Mouse (Mus musculus) spleen, adult 12 weeks (tissue): Measurements from ENCODE around the gene Gnb2.

ENCODE experiments used
- DNase-seq: peaks from one replicate; pipeline ENCODE4 v3.0.0; 2022; ENCODE audit warnings: low spot score

Gene Gnb2

DNA sequence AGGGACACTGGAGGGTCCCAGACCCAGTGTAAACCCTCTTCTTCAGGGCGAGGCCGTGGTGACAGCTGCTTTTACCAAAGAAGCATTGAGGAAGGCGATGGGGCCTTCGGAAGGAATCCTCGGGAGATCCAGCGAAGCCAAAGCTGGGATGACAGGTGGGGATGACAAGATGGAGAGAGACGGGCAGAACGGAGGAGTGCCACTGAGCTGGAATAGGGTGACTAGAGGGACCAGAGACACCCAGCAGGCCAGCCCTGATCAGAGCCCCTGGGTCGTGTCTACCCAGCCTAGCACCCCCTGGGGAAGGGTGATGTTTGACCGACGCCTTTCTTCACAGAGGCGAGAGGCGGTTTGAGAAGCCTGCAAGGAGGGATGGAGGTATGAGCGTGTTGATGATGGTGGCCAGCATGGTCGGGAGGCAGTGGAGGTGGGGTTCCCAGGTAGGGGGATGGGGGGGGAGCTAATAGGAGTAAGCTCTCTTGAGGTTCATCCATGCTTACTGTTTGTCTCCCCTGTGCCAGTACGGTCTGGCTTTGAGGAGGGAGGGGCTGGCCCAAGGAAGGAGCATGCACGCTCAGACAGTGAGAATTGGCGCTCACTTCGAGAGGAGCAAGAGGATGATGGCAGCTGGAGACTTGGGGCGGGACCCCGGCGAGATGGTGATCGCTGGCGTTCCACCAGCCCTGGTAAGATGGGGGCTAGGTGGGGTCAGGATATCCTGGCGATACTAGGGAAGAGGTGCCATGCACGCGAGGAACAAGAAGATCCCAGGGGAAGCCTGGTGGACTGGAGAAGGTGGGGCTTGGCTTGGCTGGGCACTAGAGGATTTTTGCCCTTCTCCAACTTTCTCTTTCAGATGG, 13.4 kb downstream of the Gnb2 start:
- DNase-seq, result no peak

GRCm38 (mm10) chr5:137518436-137518835, 14.9 kb downstream of the Gnb2 start, which contains the start of gene Gigyf1:
Gigyf1 (plus strand) TSS chr5:137518548.
- DNase-seq, result no peak

DNA sequence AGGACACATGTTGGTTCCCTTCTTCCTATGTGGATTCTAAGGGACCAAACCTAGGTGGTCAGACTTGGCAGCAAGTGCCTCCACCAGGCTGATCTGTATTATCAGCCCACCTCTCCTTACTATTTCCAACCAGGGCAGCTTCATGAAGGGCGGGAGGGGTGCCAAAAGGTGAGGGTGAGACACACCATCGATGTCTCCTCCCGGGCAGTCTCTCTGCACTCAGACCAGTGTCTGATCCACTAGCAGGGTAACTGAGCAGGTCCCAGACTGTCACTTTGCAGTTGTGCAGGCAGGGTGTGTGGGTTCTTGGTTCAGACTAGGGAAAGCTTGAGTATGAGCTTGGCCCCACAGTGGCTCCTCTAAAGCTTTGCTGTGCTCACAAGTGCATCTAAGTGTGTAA, 18.5 kb downstream of the Gnb2 start:
- DNase-seq, result no peak

- no peak for DNase-seq
These were observed 19.2 kb downstream of the Gnb2 start for GRCm38 (mm10) chr5:137513951-137514721.

DNA sequence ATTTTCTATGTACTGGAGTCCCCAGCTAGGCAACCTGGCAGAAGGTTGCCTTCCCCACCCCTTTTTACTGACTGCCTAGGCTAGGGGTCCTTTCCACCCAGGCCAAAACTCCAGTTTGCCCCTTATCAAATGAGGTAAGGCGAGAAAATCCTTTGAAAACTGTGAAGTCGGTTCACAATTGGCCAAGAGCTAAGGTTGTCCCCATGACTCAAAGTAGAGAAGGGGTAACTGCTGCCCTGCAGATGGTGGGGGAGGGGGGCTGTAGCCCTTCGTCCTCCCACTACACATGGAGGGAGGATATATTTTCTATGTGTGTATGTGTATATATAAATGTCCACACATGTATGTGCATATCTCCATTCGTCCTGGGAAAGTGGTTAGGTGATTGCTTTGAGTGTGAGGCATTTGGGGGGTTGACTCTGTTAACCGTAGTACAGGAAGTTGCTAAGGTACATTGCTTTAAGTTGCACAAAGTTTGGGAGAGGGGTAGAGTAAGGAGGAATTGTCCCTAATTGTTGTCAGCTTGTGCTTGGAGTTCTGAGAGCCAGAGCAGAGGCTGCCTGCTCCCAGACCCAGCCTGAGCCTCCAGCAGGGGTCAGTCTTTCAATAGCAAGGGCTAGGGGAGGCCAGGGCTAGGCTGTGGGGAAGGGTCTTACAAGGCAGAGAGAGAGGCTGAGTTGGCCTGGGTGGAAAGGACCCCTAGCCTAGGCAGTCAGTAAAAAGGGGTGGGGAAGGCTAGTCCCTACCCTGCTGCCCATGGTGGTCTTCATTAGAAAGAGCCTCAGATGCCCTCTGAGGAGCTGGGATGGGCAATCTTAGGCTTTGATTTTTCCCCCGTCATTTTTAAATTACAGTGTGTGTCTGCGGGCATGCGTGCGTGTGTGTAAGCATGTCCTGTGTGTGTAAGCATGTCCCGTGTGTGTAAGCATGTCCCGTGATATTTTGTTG, 20.2 kb downstream of the Gnb2 start:
- no peak for DNase-seq

DNA sequence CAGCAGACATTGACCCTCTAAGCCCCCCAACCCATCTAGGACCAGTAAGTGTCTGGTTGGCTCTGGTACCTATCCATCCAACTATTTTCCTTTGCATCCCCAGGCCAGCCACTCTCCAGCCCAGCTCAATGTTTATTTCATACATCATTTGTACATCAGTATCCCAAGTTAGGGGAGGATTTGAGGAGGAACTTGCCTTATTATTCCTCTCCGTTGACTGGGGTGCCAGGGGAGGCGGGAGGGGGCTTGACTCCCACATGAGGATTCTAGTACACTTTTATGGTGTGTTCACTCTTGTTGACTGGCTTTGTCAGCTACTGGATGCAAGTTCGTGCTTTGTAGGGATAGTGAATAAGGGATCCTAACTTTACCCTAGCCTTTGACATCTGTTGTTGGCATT, 21.6 kb downstream of the Gnb2 start:
- no peak for DNase-seq

DNA sequence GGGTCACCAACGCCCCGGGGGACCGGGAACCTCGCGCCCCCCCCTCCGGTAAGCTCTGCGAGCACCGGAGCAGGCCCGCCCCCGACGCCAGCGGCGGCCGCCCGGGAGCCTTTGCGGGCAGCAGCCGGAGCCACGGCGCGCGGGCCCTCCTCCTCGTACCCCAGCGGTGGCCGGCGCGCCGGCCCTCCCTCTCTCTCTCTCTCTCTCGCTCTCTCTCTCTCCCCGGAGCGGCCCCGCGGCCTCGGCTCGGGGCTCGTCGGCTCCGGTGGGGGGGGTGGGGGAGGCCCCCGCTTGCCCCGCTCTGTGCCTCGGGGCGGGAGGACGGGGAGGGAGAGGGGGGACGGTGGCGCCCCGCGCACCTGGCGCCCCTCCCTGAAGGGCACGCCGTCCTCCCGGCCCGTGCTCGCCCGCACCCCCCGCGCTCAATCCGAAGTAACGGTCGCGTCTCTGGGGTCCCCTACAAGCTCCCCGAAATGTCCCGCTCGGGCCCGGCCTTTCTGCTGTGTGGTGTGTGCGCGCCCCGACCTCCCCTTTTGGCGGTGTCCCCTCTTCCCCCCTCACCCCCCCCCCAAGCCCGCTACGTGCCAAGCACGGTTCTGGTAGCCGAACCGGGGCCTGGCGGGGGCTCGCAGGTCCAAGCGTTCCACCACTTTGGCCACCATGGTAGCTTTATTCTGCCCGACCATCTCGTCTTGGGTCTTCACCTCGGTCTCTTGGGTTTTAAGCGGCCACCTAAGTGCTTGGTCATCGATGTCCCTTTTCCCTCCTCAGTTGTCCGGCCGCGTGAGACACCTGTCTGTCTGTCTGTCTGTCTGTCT, 22.5 kb downstream of the Gnb2 start:
- no peak for DNase-seq

DNA sequence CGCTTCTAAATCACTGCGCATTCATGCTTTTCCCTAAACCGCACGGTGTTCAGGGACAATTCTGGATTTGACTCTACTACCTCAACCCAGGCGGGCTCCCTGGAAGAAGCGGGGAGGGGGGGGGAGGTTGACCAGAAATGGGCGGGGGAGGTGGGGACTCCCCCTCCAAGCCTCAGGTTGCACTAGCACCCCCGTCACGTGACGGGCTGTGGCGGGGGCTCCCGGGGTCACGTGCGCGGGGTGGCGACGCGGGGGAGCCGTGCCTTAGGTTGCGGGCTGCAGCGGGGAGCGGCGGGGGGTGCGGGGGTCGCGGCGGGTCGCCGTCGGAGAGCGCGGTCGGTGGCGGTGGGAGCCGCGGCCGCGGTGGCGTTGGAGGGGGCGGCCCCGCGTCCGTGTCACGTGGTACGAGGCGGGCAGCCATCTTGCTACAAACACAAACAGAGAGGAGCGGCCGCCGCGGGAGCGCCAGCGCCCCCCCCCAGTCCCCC, 23.3 kb downstream of the Gnb2 start:
- peak; percentile 58 for DNase-seq

- DNase-seq, result no peak
These were observed 29.3 kb downstream of the Gnb2 start for GRCm38 (mm10) chr5:137504041-137504440.

DNA sequence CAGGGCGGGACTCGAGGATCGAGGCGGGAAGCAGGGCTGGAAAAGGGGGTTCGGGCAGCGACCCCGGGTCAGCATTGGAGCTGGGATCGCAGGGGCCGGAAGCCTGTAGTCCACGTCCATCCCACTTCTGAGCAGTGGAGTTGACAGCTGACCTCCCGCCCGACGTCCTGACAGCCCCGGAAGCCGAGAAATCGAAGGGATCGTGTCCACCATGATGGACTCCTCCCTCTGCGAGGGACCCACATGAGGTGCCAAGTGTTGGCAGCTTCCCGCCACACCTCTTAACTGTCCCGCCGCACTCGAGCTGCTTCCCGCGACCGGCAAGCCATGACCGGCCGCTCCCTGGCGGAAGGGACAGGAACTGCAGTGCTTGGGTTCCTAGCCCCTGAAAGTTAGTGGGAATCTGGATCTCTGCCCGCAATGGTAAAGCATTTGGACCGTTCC, 30.6 kb downstream of the Gnb2 start:
- no peak for DNase-seq

- peak; percentile 100 for DNase-seq
These were observed 31.3 kb downstream of the Gnb2 start, which contains the start of gene Pop7 for GRCm38 (mm10) chr5:137501709-137502666. Pop7 (minus strand) TSS chr5:137502518.

GRCm38 (mm10) chr5:137500186-137500585, 33.1 kb downstream of the Gnb2 start:
- DNase-seq, result no peak

- DNase-seq, result no peak
These were observed 39.5 kb downstream of the Gnb2 start for GRCm38 (mm10) chr5:137493831-137494230.

- DNase-seq, result no peak
These were observed 41.8 kb downstream of the Gnb2 start for GRCm38 (mm10) chr5:137491559-137491958.

- no peak for DNase-seq
These were observed 45.7 kb downstream of the Gnb2 start for GRCm38 (mm10) chr5:137487616-137488015.

DNA sequence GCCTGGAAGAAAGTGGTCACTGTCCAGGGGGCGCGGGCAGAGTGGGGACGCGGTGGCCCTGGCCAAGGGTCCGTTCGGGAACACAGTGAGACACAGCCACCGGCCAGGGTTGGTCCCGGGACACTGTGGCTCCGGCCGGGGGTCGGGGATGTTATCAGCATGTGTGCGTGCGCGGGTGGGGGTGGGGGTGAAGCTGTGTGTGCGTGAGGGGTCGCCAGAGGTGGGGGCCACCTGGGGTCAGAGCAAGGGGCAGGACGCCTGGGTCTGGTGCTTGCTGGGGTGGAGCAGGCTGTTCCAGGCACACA, 47.5 kb downstream of the Gnb2 start:
- DNase-seq, result no peak

DNA sequence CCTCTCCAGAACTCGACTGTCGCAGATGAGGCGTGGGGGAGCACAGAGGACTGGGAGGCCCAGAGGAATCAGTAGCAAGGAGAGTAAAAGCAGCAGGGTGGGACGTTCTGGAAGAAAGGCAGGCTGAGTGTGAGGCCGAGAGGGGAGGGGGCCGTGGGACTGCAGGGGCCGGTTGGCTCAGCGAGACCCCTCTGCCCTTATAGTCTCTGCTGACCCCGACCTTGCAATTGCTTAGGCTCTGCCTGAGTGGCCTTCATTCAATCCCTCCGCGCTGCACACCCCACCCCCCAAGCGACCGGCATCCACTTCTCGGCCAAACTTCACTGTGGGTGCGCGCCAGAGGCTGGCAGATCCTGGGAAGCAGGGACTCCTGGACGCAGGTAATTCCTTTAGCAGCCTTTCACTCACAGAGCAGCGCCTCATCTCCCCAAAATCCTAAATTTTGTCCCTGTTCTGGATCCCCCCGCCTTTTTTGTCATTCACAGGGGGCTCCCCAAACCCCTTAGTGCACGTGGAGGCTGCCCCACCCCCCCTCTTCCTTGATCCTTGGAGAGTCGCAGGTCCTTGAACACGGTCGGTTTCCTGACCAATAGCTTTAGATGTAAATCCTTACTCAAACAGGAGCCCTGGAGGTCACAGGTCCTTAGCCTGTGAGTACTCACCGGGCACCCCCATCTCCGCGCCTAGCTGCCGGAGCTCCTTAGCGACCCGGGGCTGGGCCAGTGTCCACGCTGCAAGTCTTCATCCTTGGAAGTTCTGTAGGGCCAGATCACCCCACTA, 48.0 kb downstream of the Gnb2 start:
- no peak for DNase-seq

DNA sequence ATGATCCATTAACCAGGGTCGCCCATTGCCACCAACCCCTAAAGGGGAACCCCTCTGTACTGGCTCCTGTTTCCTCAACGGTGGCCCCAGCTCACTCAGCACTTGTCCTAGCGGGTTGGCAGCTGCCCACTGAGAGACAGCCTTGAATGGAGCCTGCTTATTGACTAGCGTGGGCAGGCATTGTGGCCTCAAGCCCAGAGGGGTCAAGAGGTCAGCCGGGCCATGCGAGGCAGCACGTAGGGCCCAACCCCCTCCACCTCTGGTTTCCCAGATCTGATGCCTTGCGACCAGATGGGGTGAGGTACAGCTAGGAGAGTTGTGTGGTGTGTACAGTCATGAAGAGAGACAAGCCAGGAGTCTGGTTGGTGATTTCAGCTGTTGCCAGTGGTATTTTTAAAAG, 51.4 kb downstream of the Gnb2 start:
- no peak for DNase-seq

DNA sequence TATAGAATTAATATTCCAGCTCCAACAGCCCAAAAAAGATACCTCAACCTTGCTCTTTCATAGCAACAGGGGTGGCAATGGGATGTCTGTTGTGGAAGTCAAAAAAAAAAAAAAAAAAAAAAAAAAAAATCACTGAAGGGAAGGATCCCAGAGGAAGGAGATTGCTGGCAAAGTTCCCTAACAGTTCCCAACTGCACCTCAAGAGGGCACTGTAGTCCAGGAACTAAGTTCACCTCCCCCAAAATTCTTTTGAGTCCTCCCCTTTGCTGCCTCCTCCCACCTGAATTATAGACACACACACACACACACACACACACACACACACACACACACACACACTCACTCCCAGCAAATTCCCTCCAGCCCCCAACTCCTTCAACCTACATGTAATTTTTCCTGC, 52.2 kb downstream of the Gnb2 start:
- no peak for DNase-seq
